Mouse (Mus musculus): ENCODE data around the gene Tenm2.

Tenm2 gene

GRCm38 (mm10) chr11:36697021-36697639 lies 538.6 kb downstream of the Tenm2 start:
- no peak for DNase-seq (ENCODE audit: low read depth, low spot score)

DNA sequence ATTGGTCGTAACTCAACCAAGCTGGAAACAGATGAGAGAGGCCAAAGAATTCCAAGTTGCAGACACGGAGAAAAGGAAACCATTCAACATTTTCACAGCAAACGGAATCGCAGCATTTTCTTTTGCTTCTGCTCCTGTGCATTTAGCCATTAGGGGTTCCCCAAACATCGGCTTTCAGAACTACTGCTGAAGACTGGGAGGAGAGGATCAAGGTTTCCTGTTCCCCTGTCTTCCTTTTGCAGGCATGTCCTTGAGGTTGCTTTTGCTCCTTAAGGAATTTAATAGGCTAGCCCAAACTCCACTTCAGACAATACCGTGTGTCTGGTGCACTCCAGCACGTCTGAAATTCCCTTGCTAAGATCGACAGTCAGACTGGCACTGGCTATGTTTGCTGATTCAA lies 541.0 kb downstream of the Tenm2 start:
- no peak for DNase-seq (ENCODE audit: low read depth, low spot score)

- no peak for DNase-seq (ENCODE audit: low read depth, low spot score)
Measured at GRCm38 (mm10) chr11:36692637-36693036, 543.1 kb downstream of the Tenm2 start.

- no peak for DNase-seq (ENCODE audit: low read depth, low spot score)
Measured at GRCm38 (mm10) chr11:36690826-36691225, 544.9 kb downstream of the Tenm2 start.

GRCm38 (mm10) chr11:36686253-36686652 lies 549.5 kb downstream of the Tenm2 start:
- no peak for DNase-seq (ENCODE audit: low read depth, low spot score)

DNA sequence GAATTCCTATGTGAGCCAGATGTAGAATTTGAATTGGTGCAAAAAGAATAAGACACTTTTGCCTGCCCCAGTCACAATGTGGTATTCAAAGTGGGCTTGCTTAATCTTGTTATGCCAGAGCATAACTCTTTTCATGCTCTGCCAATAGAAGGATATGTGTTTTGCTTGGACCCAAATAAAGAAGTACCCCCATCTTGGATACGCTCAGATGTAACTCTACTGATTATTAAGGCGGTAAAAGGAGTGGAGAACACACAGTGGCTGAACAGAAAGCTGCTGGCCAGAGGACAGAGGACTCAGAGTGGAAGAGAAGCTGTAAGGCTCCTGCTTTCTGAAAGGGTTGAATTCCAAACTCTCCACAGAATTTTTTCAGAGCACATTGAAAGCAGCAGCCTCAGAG lies 556.4 kb downstream of the Tenm2 start:
- DNase-seq (ENCODE audit: low read depth, low spot score) = no peak

DNA sequence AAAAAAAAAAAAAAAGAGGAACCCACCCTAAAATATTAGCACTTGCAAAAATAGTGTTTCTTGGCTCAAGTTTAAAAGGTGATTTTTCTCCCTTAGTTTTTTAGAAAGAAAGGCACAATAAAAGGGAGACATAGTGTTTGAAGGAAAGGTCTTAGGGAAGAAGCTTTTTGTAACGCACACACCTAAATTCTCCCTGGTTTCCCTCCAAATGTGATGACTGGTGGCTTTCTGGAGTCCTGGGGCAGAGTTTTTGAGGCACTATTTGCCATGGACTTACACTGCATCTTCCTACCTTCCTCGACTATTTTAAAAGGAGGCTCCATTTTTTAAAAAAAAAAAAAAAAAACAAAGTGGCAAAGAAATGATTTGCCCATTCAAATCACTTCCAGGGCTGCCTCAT lies 557.2 kb downstream of the Tenm2 start:
- no peak for DNase-seq (ENCODE audit: low read depth, low spot score)

DNA sequence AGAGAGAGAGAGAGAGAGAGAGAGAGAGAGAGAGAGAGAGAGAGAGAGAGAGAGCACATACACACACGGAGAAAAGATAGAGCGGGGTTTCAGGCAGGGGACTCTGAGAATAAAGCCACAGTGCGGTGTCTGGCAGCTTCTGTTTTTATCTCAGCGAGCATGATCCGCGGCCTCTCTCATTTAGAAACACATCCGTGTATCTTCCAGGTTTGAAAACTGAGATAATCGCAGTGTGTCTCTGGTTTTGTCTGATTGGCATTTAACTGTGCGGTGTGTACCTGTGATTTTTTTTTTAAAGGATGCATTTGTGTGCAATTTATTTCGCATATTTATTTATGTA lies 557.7 kb downstream of the Tenm2 start:
- DNase-seq (ENCODE audit: low read depth, low spot score) = no peak

GRCm38 (mm10) chr11:36677321-36678056 lies 558.3 kb downstream of the Tenm2 start:
- no peak for DNase-seq (ENCODE audit: low read depth, low spot score)

- DNase-seq (ENCODE audit: low read depth, low spot score) = no peak
Measured at GRCm38 (mm10) chr11:36676446-36677284, 559.1 kb downstream of the Tenm2 start.

- DNase-seq (ENCODE audit: low read depth, low spot score) = no peak
Measured at GRCm38 (mm10) chr11:36674902-36675422, 560.8 kb downstream of the Tenm2 start.

DNA sequence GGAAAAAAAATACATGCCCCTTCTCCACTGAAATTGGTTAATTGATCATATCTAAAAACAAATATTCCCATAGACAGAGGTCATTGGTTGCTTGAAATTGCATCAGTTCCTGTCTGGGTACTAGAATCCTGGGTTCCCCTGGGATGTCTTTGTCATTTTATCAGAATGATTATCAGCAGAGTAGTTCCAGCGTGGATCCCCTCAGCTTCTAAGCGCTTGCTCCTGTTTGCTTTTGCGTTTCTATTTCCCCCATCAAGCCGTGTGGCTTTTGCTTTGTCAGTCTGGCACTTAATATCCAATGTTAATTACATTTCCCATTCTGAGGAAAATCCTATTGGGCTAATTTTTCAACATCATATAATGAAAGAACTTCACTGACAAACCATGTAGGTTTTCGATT lies 561.6 kb downstream of the Tenm2 start:
- DNase-seq (ENCODE audit: low read depth, low spot score) = no peak

DNA sequence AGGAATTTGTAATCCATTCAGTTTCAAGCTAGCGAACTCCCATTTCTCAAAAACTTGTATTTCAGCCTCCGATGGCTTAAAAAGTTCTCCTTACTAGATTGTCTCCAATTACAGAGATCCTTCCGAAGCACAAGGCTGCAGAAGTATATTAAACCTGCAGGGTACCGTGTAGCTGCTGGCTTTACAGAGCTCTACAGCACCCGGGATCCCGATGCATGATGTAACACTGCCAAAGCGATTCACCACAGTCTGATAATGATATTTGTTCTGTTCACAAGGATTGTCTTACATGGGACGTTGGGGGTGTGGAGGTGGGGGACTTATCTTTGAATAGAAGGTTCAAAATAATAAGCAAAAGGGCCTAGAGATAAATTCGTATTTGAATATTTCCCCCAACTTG lies 564.6 kb downstream of the Tenm2 start:
- no peak for DNase-seq (ENCODE audit: low read depth, low spot score)

DNA sequence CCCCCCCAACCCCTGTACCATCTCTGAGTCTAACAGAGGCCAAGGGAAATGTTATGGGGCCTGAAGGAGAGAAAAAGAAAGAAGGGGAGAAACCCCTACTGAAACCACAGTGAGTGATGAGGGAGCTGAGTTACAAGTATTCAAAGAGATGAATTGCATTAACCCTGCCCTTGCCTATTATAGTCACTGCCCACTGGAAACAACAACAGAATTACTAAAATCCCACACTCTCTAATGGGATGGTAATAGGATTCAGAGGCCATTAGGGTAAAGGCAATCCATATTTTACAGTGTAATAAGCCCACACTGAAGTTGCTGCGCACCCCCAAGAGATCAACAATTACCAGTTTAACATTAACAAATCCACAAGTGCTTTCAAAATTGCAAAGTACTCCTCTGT lies 571.7 kb downstream of the Tenm2 start:
- DNase-seq (ENCODE audit: low read depth, low spot score) = no peak

DNA sequence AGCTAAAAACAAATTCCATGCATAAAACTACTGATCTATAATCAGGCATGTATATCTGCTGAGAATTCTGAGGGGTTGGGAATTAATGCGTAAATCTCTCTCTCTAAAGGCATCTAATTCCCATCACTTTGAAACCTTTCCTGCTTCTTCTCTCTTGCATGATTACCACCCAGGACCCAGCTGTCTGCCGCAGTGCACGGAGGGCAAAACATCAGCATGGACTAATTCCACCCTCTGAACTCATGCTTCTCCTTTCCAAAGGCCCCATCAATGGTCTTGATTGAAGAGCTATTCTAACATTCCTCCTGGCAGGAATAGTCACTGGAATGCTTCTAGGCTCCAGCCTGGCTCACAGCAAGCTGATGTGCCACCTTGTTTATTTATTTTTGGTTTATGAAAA lies 572.2 kb downstream of the Tenm2 start:
- no peak for DNase-seq (ENCODE audit: low read depth, low spot score)

DNA sequence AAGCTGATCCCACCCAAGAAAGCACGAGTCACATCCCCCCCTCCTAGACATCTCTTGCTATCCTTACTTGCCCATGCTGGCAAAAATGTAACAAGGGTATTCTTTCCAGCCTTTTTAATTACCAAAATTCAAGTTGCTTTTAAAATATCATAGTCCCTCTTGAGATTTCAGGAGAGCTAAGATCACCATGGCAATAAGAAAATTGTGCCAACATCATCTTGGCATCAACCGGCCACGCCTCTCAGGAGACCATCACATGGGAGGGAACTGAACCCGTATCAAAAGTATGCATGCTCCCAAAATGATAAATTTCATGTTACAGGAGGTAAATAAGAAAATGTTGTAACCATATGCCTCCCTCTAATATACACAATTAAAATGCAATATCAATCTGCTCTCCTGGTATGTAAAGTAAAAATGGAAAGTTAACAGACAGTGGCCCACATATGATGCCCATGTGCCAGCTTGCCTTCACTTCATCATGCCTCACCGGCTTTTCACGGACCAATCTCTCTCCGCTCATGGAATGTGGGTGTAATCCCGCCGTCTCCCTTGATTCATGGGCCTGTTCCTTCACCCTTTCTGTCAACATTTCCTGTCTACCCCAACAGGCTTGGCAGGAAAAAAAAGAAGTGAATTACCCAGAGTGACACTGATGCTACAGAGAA lies 582.0 kb downstream of the Tenm2 start:
- DNase-seq (ENCODE audit: low read depth, low spot score) = no peak

GRCm38 (mm10) chr11:36647179-36647578 lies 588.6 kb downstream of the Tenm2 start:
- no peak for DNase-seq (ENCODE audit: low read depth, low spot score)

GRCm38 (mm10) chr11:36635082-36635481 lies 600.7 kb downstream of the Tenm2 start:
- DNase-seq (ENCODE audit: low read depth, low spot score) = no peak

- no peak for DNase-seq (ENCODE audit: low read depth, low spot score)
Measured at GRCm38 (mm10) chr11:36632201-36632600, 603.6 kb downstream of the Tenm2 start.

DNA sequence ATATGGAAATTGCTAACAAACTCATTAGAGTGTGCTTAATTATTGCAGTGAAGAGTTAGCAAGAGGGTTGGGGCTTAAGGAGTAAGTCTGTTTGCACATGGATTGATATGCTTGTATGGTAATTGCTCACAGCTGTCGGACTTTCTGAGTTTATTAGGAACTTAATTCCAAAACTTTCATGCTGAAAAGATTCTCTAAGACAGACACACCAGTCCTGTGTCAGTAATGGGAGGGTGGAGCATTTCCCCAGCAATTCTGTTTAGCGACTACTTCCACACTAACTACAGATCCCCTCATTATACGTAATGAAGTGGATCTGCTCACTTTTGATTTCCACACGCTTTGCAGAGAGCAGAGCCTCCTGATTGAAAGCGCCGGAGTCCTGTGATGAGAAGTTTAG lies 622.0 kb downstream of the Tenm2 start:
- no peak for DNase-seq (ENCODE audit: low read depth, low spot score)

- DNase-seq (ENCODE audit: low read depth, low spot score) = no peak
Measured at GRCm38 (mm10) chr11:36604815-36605382, 630.9 kb downstream of the Tenm2 start.

DNA sequence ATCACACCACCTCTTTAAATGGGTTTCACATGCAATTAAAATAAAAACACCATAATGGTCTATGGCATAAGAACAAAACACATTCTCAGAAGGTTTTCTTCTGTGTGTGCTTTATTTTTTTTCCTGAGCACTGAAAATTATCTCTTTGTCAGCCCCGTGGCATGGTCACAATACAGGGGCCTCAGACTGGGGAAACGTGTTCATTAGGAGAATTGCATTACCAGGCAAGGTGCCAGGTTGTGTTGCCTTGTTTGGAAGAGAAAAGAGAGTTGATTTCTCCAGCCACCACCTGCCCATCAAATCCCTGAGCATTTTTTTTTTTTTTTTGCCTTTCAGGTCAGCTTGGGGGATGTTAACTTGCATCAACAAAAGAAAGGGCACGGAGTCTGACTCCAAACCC lies 631.5 kb downstream of the Tenm2 start:
- no peak for DNase-seq (ENCODE audit: low read depth, low spot score)
